Mouse (Mus musculus) left cerebral cortex, adult 8-10 months (tissue): Measurements from ENCODE around the gene Olfr530. TPM values are rescaled to one million over a fixed set of nuclear protein-coding genes. Genes with fewer than 3 reads are reported as not detected.

Experiments used
- DNase-seq, 2 experiments: peaks; one replicate each; pipeline ENCODE4 v3.0.0; 2022; ENCODE audit warnings: low spot score in 2 of 2
- total RNA-seq, 4 experiments: library from RNA; stranded (reverse); gene quantifications; 2 replicates each; pipeline ENCODE4 v1.2.4; 2022

The Olfr530 gene
- total RNA-seq: not detected

DNA sequence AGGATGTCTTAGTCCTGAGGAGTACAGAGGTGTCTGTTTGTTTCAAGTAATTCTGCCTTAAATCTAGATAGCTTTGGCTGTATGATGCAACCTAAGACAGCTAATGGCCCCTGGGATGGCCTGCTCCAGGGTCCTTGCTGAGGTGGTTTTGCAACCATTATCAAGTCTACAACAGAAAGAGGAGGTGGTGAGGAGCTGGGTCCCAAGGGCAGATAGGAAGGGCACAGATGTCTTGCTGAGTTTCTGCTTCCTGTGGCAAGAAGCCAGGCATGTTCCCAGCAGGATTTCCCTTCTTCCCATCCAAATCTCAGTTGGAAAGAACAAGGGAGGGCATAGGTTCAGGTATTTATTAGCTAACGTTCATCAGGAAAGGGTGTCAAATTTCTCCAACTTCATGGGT lies at the start of gene Olfr530:
Gene Olfr530 (minus strand): TSS at position 101 of the 400 bp plus-strand sequence.
- no peak for DNase-seq

DNA sequence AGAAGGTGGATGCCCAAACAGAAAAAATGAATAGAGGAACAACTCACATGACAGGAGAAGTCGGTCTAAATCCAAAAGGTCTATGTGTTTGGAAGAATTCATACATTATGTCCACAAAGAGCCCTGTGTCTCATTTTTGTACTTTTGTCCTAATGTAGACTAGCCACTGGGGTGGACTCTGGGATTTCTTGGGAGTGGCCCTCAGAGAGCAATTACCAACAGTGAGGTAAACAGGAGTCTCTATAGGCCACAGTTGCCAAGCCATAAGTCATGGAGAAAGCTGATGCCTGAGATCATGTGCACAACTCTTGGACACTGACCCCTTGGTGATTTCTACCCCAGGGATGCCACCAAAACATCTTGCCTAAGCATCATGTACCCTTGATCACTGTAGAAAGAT lies 45.4 kb upstream of the Olfr530 start, which contains the start of gene Olfr532:
Gene Olfr532 (minus strand): TSS at position 101 of the 400 bp plus-strand sequence.
- no peak for DNase-seq

DNA sequence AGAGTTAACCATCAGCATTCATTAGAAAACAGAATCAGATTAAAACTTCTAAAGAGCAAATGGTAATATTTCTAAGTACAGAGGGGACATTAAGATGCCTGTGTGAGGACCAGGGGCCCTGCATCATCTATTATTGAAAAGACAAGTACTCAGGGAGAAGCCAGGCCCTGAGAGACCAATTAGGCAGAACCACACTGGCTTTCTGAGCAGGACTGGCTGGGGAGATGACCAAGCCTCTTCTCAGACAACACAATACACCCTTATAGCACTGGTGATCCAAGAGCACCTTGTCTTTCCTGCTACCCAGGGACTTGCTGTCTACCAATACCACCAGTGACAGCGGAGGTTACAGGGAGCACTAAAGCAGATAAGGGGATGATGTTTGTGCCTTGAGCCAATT lies 26.7 kb upstream of the Olfr530 start, which contains the start of gene Olfr531:
Gene Olfr531 (minus strand): TSS at position 101 of the 400 bp plus-strand sequence.
- no peak for DNase-seq

DNA sequence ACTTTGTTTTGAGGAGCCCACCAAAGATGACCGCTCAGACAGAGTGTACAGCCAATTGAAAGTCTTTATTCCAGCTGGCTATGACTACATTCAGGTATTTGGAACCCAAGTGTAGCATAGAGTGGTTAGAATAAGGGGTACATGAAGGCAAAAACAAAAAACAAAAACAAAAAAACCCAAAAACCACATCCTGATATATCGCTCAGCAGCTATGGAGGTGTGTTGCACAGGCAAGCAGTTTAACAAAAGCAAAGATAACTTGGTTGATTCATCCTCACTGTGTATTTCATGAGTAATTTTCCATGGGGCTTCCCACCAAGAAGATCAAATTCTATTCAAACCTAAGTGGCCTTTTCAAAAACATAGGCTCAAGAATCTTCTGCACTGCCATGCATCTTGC lies 780 bp upstream of the Olfr530 start:
- DNase-seq: no peak

DNA sequence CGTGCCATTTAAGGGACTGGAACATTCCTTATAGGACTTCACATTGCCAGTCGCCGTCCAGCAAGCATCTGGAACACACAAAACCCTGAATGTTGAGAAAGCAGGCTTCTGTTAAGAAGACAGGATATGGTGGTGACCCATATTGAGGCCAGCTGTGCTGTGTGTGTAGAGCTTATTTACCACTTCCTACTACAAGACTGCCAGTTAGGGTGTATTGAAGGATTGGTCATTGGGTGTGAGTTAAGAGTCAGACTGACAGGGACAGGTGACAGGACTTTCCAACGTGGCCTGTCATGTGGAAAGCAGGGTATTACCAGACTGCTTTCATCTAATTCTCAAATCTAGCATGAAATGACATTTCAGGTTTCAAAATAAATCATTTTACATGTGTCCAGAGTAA lies 1.8 kb downstream of the Olfr530 start:
- DNase-seq: no peak

DNA sequence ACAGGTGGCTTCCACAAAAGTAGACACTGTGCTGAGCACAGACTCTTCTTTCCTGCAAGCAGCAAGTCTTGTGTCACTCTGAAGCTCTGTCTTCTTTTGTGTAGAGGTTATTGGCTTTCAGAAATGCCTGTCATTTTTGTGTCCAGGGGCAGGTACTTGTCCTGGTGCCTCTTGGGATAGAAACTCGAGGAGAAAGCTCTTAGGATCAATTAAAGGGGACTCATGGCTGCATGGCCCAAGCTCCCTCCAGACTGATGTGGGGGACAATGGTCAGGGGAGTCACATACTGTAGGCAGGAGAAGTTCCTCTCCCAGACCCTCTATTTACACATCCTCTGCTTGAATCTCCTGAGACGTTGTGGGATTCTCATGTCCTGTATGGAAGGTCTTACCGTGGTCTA lies 14.6 kb downstream of the Olfr530 start, which contains the start of gene Olfr60:
Gene Olfr60 (minus strand): TSS at position 101 of the 400 bp plus-strand sequence.
- DNase-seq: no peak

DNA sequence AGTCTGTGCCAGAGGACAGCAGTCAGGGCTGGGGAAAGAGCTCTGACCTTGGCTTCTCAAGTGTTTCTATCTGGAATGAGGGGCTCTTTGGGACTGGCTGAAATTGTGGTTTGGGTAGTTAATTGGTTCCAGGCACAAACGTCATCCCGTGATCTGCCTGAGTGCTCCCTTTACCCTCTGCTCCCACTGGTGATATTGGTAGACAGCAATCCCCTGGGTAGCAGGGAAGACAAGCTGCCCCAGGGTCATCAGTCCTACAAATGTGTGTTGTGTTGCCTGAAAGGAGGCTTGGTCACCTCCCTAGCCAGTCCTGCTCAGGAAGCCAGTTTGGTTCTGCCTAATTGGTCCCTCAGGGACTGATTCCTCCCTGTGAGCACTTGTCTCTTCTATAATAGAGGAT lies 42.4 kb downstream of the Olfr530 start, which contains the start of gene Olfr527:
Gene Olfr527 (plus strand): TSS at position 301 of the 400 bp plus-strand sequence.
- DNase-seq: no peak

DNA sequence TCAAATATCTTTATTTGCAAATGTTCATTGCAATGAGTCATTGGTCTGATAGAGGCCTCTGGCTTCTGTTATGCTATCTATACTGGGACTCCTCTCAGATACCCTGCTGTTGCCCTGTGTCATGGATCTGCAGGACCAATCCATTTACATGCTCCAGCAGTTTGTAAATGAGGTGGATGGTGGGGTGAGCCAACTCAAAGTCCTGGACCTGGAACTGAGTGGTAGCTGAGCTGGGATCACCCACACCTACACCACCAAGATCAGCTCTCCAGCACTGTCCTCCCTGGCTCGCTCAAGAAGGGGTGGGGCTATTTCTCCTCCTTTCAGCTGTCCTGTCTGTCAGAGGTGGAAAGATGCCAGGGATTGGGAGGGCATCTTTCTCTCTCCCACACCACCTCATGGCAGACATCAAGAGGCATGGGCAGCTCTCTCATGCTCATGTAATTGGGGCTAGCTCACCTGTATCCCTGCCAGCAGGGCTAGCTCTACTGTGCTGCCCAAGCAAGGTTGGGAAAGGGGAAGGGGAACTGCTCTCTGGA lies 46.3 kb downstream of the Olfr530 start:
- no peak for DNase-seq

Other genes with a start within 250 kb of the Olfr530 start
- gene Mtg1, start 238.8 kb downstream of the Olfr530 start, total RNA-seq: 10 to 100 TPM; 22.1 to 31.4 (median 27.4) TPM
- gene Sprn, start 221.5 kb downstream of the Olfr530 start, total RNA-seq: 100 to 1,000 TPM; 121 to 142 (median 130) TPM
- gene Olfr522, start 211.6 kb downstream of the Olfr530 start, total RNA-seq: not detected
- gene Olfr523, start 203.1 kb downstream of the Olfr530 start, total RNA-seq: under 1 TPM in 2 of 4 experiments, not detected in 2; 0.11 to 0.16 TPM
- not detected for gene Olfr524, start 170.4 kb downstream of the Olfr530 start, total RNA-seq
- under 1 TPM in 1 of 4 experiments, not detected in 3; 0.09 TPM for gene Cd163l1, start 158.1 kb downstream of the Olfr530 start, total RNA-seq
- under 1 TPM in 2 of 4 experiments, not detected in 2; 0.17 to 0.32 TPM for gene 5830411N06Rik, start 129.0 kb downstream of the Olfr530 start, total RNA-seq
- gene Olfr525, start 55.5 kb downstream of the Olfr530 start, total RNA-seq: not detected
- gene Olfr527, start 42.3 kb downstream of the Olfr530 start, total RNA-seq: not detected
- not detected for gene Olfr60, start 14.7 kb downstream of the Olfr530 start, total RNA-seq
- gene Olfr531, start 26.6 kb upstream of the Olfr530 start, total RNA-seq: not detected
- gene Olfr532, start 45.3 kb upstream of the Olfr530 start, total RNA-seq: not detected
- gene Olfr533, start 87.0 kb upstream of the Olfr530 start, total RNA-seq: not detected
- not detected for gene Olfr535, start 107.9 kb upstream of the Olfr530 start, total RNA-seq
- gene Olfr536, start 131.1 kb upstream of the Olfr530 start, total RNA-seq: not detected
- not detected for gene Olfr538, start 191.6 kb upstream of the Olfr530 start, total RNA-seq
- gene Olfr46, start 224.9 kb upstream of the Olfr530 start, total RNA-seq: under 1 TPM in 2 of 4 experiments, not detected in 2; 0.07 to 0.08 TPM